Mouse (Mus musculus) C2C12 (cell line): ENCODE measurements around the gene Col23a1. TPM values are rescaled to one million over a fixed set of nuclear protein-coding genes. Genes with fewer than 3 reads are reported as not detected.
"Not testable (repeated sequence)": the region's sequence is repeated elsewhere in the genome, so short reads cannot be mapped to it uniquely, and the experiment has no call there.

Source experiments
- H3K27me3 ChIP-seq: one replicate; pipeline ENCODE4 v1.6.1; 2011; ENCODE audit not compliant: control insufficient read depth, insufficient read depth, insufficient read length
- H3K36me3 ChIP-seq: one replicate; pipeline ENCODE4 v1.6.1; 2011; ENCODE audit not compliant: control insufficient read depth, insufficient read depth
- H3K4me3 ChIP-seq: one replicate; pipeline ENCODE4 v1.5.1; 2011; ENCODE audit warnings: mild to moderate bottlenecking, control low read depth; ENCODE audit not compliant: poor library complexity, insufficient read depth, severe bottlenecking
- H3K79me2 ChIP-seq: one replicate; pipeline ENCODE4 v1.6.1; 2011; ENCODE audit not compliant: control insufficient read depth, insufficient read depth
- H3K79me3 ChIP-seq: one replicate; pipeline ENCODE4 v1.6.1; 2011; ENCODE audit warnings: low read depth, control low read depth
- H3ac ChIP-seq: one replicate; pipeline ENCODE3; 2011; ENCODE audit warnings: low read depth; ENCODE audit not compliant: control insufficient read depth, insufficient read length
- CEBPB ChIP-seq: IDR thresholded peaks from one replicate; pipeline ENCODE4 v1.6.1; 2011; ENCODE audit warnings: low read depth, mild to moderate bottlenecking, control low read depth, moderate library complexity
- CTCF ChIP-seq: IDR thresholded peaks from one replicate; pipeline ENCODE4 v1.5.1; 2011; ENCODE audit not compliant: control insufficient read depth, insufficient read depth, insufficient read length
- FOSL1 ChIP-seq: IDR thresholded peaks from one replicate; pipeline ENCODE4 v1.8.0; 2011; ENCODE audit warnings: mild to moderate bottlenecking, low read length; ENCODE audit not compliant: poor library complexity, insufficient read depth, severe bottlenecking
- MAX ChIP-seq: IDR thresholded peaks from one replicate; pipeline ENCODE4 v1.6.1; 2011; ENCODE audit warnings: mild to moderate bottlenecking, control low read depth
- MYOD1 ChIP-seq: IDR thresholded peaks from one replicate; pipeline ENCODE4 v1.6.1; 2011; ENCODE audit warnings: low read depth; ENCODE audit not compliant: control insufficient read depth, insufficient read length
- MYOG ChIP-seq: IDR thresholded peaks from one replicate; pipeline ENCODE4 v1.6.1; 2011; ENCODE audit not compliant: control insufficient read depth, insufficient read length; ENCODE audit errors: extremely low read depth
- USF1 ChIP-seq: IDR thresholded peaks from one replicate; pipeline ENCODE4 v1.6.1; 2011; ENCODE audit warnings: low read depth, mild to moderate bottlenecking, control low read depth, moderate library complexity
- polyA plus RNA-seq: library from polyadenylated mRNA; unstranded; fragments of >200 nt; fragmentation: generic; extraction: Trizol; gene quantifications from one replicate; pipeline ENCODE4 v1.2.1, GENCODE M21; 2012; ENCODE audit warnings: missing spikeins

Gene Col23a1
- polyA plus RNA-seq, 1 experiment, result 0.43 TPM

DNA sequence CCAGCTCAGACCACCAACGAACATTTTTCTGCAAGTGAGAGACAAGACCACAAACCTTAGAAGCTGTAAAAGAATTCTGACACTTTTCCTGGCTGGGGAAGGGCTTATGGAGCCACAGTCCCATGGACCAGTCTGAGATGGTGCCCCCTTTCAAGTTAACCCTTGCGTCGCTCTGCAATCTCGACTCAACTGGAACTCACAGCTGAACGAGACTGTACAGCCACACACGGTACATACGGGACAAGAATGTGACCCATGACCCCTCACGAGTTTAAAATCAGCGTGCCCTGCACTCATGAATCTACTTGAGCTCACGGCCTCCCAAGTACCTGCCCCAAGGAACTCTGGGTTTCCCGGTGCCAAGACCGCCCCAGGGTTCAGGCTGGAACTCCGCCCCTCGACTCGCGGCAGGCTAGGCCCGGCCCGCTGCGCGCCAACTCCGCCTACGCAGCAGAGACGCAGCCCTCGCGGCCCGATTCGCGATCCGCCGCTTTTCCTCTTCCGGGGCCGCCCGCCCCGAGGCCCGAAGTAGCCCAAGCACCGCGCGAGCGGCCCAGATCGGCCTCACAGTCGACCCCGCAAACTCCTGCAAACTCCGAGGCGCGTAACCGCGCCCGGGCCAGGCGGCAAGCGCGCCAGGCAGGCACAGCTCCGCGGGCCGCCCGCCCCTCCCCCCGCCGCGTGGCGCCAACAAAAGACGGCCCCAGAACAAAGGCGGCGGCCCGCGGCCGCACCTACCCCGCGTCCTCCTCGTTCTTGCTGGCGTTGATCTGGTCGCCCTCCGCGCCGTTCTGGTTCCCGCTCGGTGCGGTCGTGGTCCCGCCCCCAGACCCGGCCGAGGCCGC, 316.1 kb downstream of the Col23a1 start:
- Histone ChIP-seq H3K79me3 (peaks cover 53% of the 10 kb centered on the region), H3K79me2 (peaks cover 68% of the 10 kb centered on the region), H3K4me3 (peak overlapping the region; percentile 99), H3K36me3 (peaks cover 50% of the 10 kb centered on the region), H3ac (peak overlapping the region; percentile 97), H3K27me3 (no peaks in the 10 kb centered on the region)
- TF ChIP-seq FOSL1, result no peak
- no peak for TF ChIP-seq MAX
- TF ChIP-seq USF1, result no peak
- no peak for TF ChIP-seq CEBPB
- no peak for TF ChIP-seq MYOG
- TF ChIP-seq MYOD1, result no peak
- no peak for TF ChIP-seq CTCF

DNA sequence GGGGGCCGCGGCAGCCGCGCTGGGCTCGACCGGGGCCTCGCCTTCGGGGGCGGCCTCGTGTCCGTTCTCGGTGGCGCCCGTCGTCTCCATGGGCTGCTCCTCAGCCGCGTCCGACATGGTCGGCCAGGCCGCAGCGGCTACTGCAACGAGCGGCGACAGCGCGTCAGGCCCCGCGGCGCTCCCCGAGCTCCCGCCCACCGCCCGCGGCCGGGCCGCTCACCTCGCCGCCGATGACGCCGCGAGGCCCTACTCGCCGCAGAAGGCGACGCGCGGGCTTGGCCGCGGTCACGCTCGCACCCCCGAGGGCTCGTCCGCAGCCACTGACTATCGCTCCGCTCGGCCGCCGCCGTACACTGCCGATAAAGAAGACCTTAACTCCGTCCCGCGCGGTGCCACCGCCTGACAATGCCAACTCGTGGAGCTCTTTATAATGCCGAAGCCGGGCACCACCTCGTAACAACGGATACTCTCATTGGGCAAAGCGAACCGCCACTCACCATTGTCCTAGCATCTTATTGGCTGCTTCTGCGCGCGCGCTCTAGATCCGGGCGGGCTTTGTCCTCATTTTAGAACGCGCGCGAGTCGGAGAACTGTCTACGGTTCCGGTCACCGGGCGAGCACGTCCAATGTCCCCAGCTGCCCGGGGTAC, 316.9 kb downstream of the Col23a1 start, which contains the start of gene Hnrnpab:
Gene Hnrnpab (minus strand): TSS at position 401 of the 649 bp plus-strand sequence.
- Histone ChIP-seq H3ac (peak within 1 kb of the TSS; percentile 97), H3K79me3 (peaks cover 47% of the 10 kb centered on the region), H3K79me2 (peaks cover 61% of the 10 kb centered on the region), H3K4me3 (peak within 1 kb of the TSS; percentile 99), H3K36me3 (peaks cover 43% of the 10 kb centered on the region), H3K27me3 (no peaks in the 10 kb centered on the region)
- TF ChIP-seq USF1 (no peak), CTCF (no peak), MYOG (no peak), FOSL1 (no peak), MYOD1 (no peak), MAX (peak; percentile 77)

DNA sequence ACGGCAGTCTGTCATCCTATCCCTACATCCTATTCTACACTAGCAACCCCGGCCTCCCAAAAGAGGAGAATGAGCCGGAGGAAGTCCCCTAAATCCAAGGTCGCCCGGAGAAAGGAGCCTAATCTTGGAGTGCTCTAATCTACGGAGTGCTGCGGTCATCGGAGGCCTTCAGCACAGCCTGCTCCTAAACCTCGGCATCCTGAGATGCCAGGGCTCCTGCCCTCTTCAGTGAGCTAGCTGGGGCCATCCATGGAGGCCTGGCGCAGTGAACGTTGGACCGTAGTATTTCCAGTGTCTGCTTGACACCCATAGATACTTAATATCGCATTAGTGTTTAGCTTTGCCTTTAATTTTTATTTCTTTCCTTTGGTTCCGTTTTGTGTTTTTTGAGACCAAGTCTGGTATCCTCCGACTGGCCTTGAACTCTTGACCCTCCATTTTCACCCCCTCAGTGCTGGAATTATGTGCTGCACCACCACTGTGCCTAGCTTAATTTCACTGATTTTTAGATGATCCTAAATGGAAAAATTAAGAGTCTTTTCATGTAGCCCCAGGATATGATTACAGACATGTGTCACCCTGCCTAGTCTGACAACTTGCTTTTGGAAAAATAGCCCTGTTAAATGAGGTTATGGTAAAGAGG, 317.5 kb downstream of the Col23a1 start:
- Histone ChIP-seq H3ac (peak overlapping the region; percentile 90), H3K79me2 (peaks cover 54% of the 10 kb centered on the region), H3K36me3 (peaks cover 36% of the 10 kb centered on the region), H3K27me3 (no peaks in the 10 kb centered on the region), H3K4me3 (peak overlapping the region; percentile 99), H3K79me3 (peaks cover 41% of the 10 kb centered on the region)
- TF ChIP-seq CEBPB, result no peak
- no peak for TF ChIP-seq USF1
- TF ChIP-seq CTCF, result no peak
- TF ChIP-seq FOSL1, result no peak
- TF ChIP-seq MAX, result no peak

DNA sequence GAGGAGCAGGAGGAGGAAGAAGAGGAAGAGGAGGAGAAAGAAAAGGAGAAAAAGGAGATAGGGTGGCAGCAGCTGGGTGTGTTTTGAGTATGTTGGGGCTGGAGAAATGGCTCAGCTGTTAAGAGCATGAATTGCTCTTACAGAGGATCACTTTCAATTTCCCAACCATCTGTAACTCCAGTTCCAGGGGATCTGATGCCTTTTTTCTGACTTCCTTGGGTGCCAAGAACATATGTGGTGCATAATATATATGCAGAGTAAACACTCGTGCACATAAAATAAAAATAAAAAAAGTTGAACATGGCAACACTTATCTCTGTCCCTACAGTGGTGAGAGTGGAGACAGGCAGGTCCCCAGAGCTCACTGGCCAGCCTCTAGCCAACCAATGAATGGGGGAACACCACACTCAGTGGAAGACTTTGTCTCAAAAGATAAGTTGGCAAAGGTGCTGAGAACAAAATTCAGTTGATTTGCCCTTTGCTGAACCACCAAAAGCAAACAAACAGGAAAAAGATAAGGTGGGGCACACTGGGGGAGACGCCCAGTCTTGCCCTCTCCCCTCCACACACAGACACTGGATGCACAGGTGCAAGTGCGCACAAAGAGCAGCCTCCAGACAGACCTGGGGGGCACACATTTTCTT, 319.7 kb downstream of the Col23a1 start:
- Histone ChIP-seq H3K36me3 (peaks cover 14% of the 10 kb centered on the region), H3ac (no peak overlapping the region), H3K4me3 (no peak overlapping the region), H3K27me3 (no peaks in the 10 kb centered on the region), H3K79me3 (peaks cover 19% of the 10 kb centered on the region), H3K79me2 (peaks cover 32% of the 10 kb centered on the region)
- TF ChIP-seq MAX (no peak), MYOG (no peak), CEBPB (no peak), FOSL1 (no peak), USF1 (no peak), MYOD1 (no peak), CTCF (no peak)

DNA sequence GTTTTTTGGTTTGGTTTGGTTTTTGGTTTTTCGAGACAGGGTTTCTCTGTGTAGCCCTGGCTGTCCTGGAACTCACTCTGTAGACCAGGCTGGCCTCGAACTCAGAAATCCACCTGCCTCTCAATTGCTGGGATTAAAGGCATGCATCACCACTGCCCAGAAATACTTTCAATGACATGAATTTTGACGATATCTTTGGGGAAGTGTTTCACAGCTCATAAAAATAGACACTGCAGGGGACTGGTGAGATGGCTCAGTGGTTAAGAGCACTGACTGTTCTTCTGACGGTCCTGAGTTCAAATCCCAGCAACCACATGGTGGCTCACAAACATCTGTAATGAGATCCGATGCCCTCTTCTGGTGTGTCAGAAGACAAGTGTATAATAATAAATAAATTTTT, 320.2 kb downstream of the Col23a1 start:
- H3K27me3 ChIP-seq, H3K4me3 ChIP-seq, H3K36me3 ChIP-seq, H3ac ChIP-seq: not testable (repeated sequence)
- H3K79me3 ChIP-seq, result peaks cover 14% of the 10 kb centered on the region
- H3K79me2 ChIP-seq, result peaks cover 27% of the 10 kb centered on the region
